Mouse (Mus musculus) gastrocnemius, adult 2 months (tissue): ENCODE results near the gene Usp51. TPM values are rescaled to one million over a fixed set of nuclear protein-coding genes. Genes with fewer than 3 reads are reported as not detected.
"Not testable (repeated sequence)": the region's sequence is repeated elsewhere in the genome, so short reads cannot be mapped to it uniquely, and the experiment has no call there.

Source experiments
- DNase-seq: peaks from one replicate; pipeline ENCODE4 v3.0.0; 2022
- H3K27ac ChIP-seq: fragments of 200-600 bp; 2 replicates; pipeline ENCODE4 v1.8.1; 2022; ENCODE audit warnings: mild to moderate bottlenecking
- H3K4me3 ChIP-seq: fragments of 200-600 bp; 2 replicates; pipeline ENCODE4 v1.8.1; 2022; ENCODE audit warnings: mild to moderate bottlenecking, moderate library complexity
- CTCF ChIP-seq: fragments of 200-600 bp; IDR thresholded peaks from 2 replicates; pipeline ENCODE4 v1.8.1; 2022; ENCODE audit warnings: antibody characterized with exemption, mild to moderate bottlenecking, moderate library complexity
- intact Hi-C: fragments of 180-260 bp; cut with DNase I; formaldehyde crosslinking; loops from one replicate; pipeline ENCODE4 v1.15.1; 2025
- total RNA-seq, 2 experiments: library from RNA; stranded (reverse); gene quantifications; 2 replicates each; pipeline ENCODE4 v1.2.3; 2021

The Usp51 gene
- total RNA-seq, 2 experiments from 2014 or later, result not detected

DNA sequence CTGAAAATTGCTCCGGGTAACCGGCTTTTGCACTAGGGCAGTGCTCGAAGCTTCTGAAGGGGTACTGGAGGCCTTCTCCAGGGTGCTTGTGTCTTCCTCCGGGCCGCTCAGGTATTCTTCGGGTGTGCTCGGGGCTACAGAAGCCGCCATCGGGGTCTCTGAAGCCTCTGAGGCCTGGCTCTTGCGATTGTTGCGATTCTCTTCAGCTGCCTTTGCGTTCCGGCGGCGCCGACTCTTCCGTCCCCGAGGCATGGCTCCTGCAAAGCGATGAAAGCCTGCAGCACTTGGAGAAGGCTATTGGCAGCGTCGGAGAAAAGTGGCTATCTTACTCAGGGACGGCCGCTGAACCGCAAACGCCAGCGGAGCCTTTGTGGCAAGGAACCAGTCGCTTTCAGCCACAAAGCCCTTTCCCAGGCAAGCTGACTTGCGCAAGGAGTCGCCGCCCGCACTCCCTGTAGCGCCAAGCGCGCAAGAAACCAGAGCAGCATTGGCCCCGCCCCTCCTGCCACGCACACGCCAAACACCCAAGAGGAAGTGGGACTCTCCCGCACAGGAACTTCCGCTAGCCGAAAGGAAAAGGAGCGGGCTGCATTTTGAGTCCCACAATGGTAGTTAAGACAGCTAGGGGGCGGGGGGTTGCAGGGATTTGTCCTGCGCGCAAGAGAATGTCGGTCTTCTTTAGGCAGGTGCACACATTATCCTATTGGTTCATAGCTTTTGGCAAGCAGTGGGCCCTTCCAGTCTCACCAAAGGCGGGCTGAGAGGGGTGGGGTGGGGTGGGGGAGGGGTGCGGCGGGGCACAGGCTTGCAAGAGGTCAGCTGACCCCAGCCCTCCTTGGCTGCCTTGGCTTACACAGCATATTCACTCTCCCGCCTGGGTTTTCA, 31.1 kb downstream of the Usp51 start, which contains the start of gene Mageh1:
Gene Mageh1, minus strand, starts transcription at position 489 of the 885 bp plus-strand sequence.
- peak; percentile 85 for DNase-seq
- intact Hi-C loops, result no loop called here
- TF ChIP-seq CTCF, result peak; percentile 23; the same call in 1 of the 2 replicates
- H3K27ac ChIP-seq, result peak within 1 kb of the TSS; percentile 82
- peak within 1 kb of the TSS; percentile 73 for H3K4me3 ChIP-seq

DNA sequence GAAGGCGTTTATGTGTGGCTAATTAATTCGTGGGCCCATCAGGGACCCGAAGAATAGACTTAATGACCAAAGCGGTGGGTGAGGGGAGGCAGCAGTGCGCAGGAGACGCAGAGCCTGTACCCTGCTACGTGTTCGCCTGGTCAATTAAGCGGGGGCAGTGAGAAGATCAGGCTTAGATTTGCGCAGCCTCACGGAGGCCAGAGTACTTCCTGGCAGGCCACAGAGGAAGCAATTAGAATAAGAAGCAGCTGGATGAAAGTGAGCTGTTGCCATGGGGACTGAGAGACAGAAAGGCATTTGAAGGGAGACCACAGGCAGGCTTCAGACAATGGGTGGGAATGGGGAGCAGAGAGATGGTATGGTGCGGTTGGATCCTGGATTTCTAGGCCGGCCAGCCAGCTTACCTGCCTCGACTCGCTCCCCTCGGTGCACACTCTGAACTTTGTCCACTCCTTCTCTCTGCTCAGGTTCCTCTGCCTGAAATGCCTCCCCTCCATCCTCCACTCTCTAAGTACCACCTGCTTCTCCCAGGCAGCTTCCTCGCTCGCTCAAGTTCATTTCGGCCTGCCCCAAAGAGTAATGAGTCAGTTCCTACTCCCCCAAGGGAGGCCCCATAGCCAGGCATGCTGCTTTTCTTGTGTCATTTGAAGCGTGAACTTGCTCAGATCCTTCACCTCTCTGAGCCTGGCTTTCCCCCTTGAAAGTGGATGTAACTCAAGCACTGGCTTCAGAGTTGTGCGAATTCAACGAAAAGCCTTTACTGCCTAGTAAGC, 31.9 kb downstream of the Usp51 start:
- Histone ChIP-seq H3K4me3 (peak overlapping the region; percentile 73), H3K27ac (peak overlapping the region; percentile 82; the same call in 1 of the 2 replicates)
- DNase-seq, intact Hi-C loops: not testable (repeated sequence)

Other genes starting within 250 kb of the Usp51 start
- 1 to 10 TPM in 1 of 2 experiments, under 1 TPM in 1; 0.69 to 1.8 TPM for gene Shroom2, start 237.0 kb upstream of the Usp51 start, total RNA-seq
- not detected for gene Gpr143, start 224.5 kb upstream of the Usp51 start, total RNA-seq
- gene Mageh1, start 31.1 kb downstream of the Usp51 start, total RNA-seq, result 1 to 10 TPM; 4.5 to 4.6 TPM
- not detected for gene Foxr2, start 112.3 kb downstream of the Usp51 start, total RNA-seq
- gene Rragb, start 133.5 kb downstream of the Usp51 start, total RNA-seq, result 1 to 10 TPM; 2.5 to 3.5 TPM
- gene Klf8, start 231.0 kb downstream of the Usp51 start, total RNA-seq, result under 1 TPM; 0.10 to 0.20 TPM